In genomic region chr16:91301454-91301853, GRCm38 (mm10) we compare ENCODE assay signal across 17 mouse cellular contexts. TPM values are rescaled to one million over a fixed set of nuclear protein-coding genes. Genes with fewer than 3 reads are reported as not detected.
DNase-seq lines count a peak whose midpoint lies in the region; ATAC-seq and TF ChIP-seq lines count a peak whose summit lies in the region.
"Had no signal": no experiment of that assay in that cellular context is flagged by ENCODE, and none has a peak within 500 bp of the region (broad histone marks: within the 10 kb centered on the region; RNA-seq: fewer than 3 reads in every experiment).

No protein-coding gene starts in this region.

- peak overlapping the region; percentile 42 for H3K4me2 ChIP-seq in forebrain, embryonic 11.5 days (ENCODE audit: low read depth, low read length, severe bottlenecking)
- peak overlapping the region; percentile 40 for H3K4me2 ChIP-seq in hindbrain, embryonic 14.5 days (replicated peaks)
- peak overlapping the region; percentile 29 for H3K4me2 ChIP-seq in midbrain, postnatal 0 days (ENCODE audit: low read depth, low read length, poor library complexity, severe bottlenecking)
- H3K4me2 ChIP-seq: heart, embryonic 12.5 days; limb, embryonic 15.5 days; lung, embryonic 14.5 days had no signal

- H3K4me3 ChIP-seq in forebrain, embryonic 11.5 days (ENCODE audit: low read depth, low read length), result peak overlapping the region; percentile 12; the same call in 1 of the 2 replicates
- H3K4me3 ChIP-seq in hindbrain, embryonic 14.5 days (replicated peaks; ENCODE audit: low read length), result peak overlapping the region; percentile 13; the same call in 1 of the 2 replicates
- H3K4me3 ChIP-seq in midbrain, postnatal 0 days (ENCODE audit: low read depth, low read length), result peak overlapping the region; percentile 15
- H3K4me3 ChIP-seq in kidney, adult 2 months (ENCODE audit: insufficient read depth, low read depth, low read length), result no peak overlapping the region
- H3K4me3 ChIP-seq in gastrocnemius, adult 2 months, result no peak overlapping the region
- H3K4me3 ChIP-seq: erythroblast, embryonic 14.5 days; heart, embryonic 12.5 days; limb, embryonic 15.5 days had no signal

- DNase-seq in embryo, embryonic 11 days, result peak; percentile 51
- peak; percentile 74 for DNase-seq in forebrain, embryonic 11.5 days (ENCODE audit: low spot score)
- no peak for DNase-seq in hindbrain, embryonic 14.5 days (ENCODE audit: low spot score)
- peak; percentile 35 for DNase-seq in midbrain, postnatal 0 days (ENCODE audit: low spot score)
- DNase-seq in kidney, adult 2 months, result no peak
- DNase-seq in gastrocnemius, adult 2 months, result no peak
- no peak for DNase-seq in right cerebral cortex, adult 2 months (ENCODE audit: low spot score in 2 of 2)
- no peak for DNase-seq in heart, adult 18-20 months
- DNase-seq: cerebellum, adult 9-10 months; gastrocnemius, postnatal 25 days; lung, embryonic 14.5 days had no signal

- intact Hi-C loops in gastrocnemius, adult 2 months (cut with DNase I), result no loop called here

- ATAC-seq in forebrain, embryonic 11.5 days (replicated peaks; ENCODE audit: low FRiP score), result peak; percentile 81
- ATAC-seq in hindbrain, embryonic 14.5 days (ENCODE audit: low FRiP score), result no peak
- no peak for ATAC-seq in midbrain, postnatal 0 days (ENCODE audit: low FRiP score)

- no peaks in the 10 kb centered on the region for H3K36me3 ChIP-seq in forebrain, embryonic 11.5 days (ENCODE audit: control insufficient read depth, insufficient read depth, low read length)
- no peaks in the 10 kb centered on the region for H3K36me3 ChIP-seq in hindbrain, embryonic 14.5 days (replicated peaks; ENCODE audit: control insufficient read depth, insufficient read depth)
- no peaks in the 10 kb centered on the region for H3K36me3 ChIP-seq in midbrain, postnatal 0 days (ENCODE audit: insufficient read depth, low read length)
- H3K36me3 ChIP-seq in kidney, adult 2 months (ENCODE audit: control insufficient read depth, insufficient read depth, low read length), result no peaks in the 10 kb centered on the region
- H3K36me3 ChIP-seq: heart, embryonic 12.5 days; limb, embryonic 15.5 days had no signal

- H3K27me3 ChIP-seq in forebrain, embryonic 11.5 days (ENCODE audit: control insufficient read depth, insufficient read depth, low read length), result peaks cover 73% of the 10 kb centered on the region
- peaks cover 92% of the 10 kb centered on the region for H3K27me3 ChIP-seq in hindbrain, embryonic 14.5 days (ENCODE audit: control insufficient read depth, insufficient read depth, low read length)
- H3K27me3 ChIP-seq in midbrain, postnatal 0 days (ENCODE audit: insufficient read depth, low read length), result peaks cover 43% of the 10 kb centered on the region
- H3K27me3 ChIP-seq in kidney, adult 2 months (replicated peaks; ENCODE audit: control insufficient read depth, insufficient read depth, low read length), result no peaks in the 10 kb centered on the region

- H3K9ac ChIP-seq in forebrain, embryonic 11.5 days (ENCODE audit: low read length), result no peak overlapping the region; the same call in 1 of the 2 replicates
- no peak overlapping the region for H3K9ac ChIP-seq in hindbrain, embryonic 14.5 days
- no peak overlapping the region for H3K9ac ChIP-seq in midbrain, postnatal 0 days (replicated peaks; ENCODE audit: low read length, poor library complexity, severe bottlenecking)
- H3K9ac ChIP-seq: heart, embryonic 12.5 days; limb, embryonic 15.5 days; lung, embryonic 14.5 days had no signal

- TF ChIP-seq CTCF in midbrain, postnatal 0 days (IDR thresholded peaks at IDR 0.05), result no peak
- TF ChIP-seq CTCF in kidney, adult 2 months (conservative IDR thresholded peaks at IDR 0.05; ENCODE audit: insufficient read depth, insufficient read length, low read depth, low read length), result no peak
- TF ChIP-seq CTCF in gastrocnemius, adult 2 months (IDR thresholded peaks at IDR 0.05), result no peak

- H3K9me3 ChIP-seq in forebrain, embryonic 11.5 days (ENCODE audit: control insufficient read depth, low read length), result no peaks in the 10 kb centered on the region
- no peaks in the 10 kb centered on the region for H3K9me3 ChIP-seq in hindbrain, embryonic 14.5 days (ENCODE audit: control insufficient read depth, low read length)
- H3K9me3 ChIP-seq in midbrain, postnatal 0 days (ENCODE audit: low read length), result no peaks in the 10 kb centered on the region
- H3K9me3 ChIP-seq: heart, embryonic 12.5 days; limb, embryonic 15.5 days had no signal

- 0 out of 2 replicates have a peak overlapping the region, but pooled peaks have one; percentile 25 for H3K27ac ChIP-seq in forebrain, embryonic 11.5 days (ENCODE audit: low read depth, low read length)
- no peak overlapping the region for H3K27ac ChIP-seq in hindbrain, embryonic 14.5 days
- H3K27ac ChIP-seq in midbrain, postnatal 0 days (ENCODE audit: low read depth, low read length), result no peak overlapping the region
- no peak overlapping the region for H3K27ac ChIP-seq in kidney, adult 2 months (ENCODE audit: insufficient read depth, low read depth, low read length)
- no peak overlapping the region for H3K27ac ChIP-seq in gastrocnemius, adult 2 months
- H3K27ac ChIP-seq: kidney, postnatal 0 days; limb, embryonic 15.5 days had no signal

- H3K4me1 ChIP-seq in forebrain, embryonic 11.5 days (replicated peaks; ENCODE audit: control insufficient read depth, insufficient read depth, low read length), result peaks cover 29% of the 10 kb centered on the region
- peaks cover 16% of the 10 kb centered on the region for H3K4me1 ChIP-seq in hindbrain, embryonic 14.5 days (replicated peaks; ENCODE audit: control insufficient read depth, insufficient read depth, low read length)
- H3K4me1 ChIP-seq in midbrain, postnatal 0 days (ENCODE audit: insufficient read depth, low read length), result peaks cover 2% of the 10 kb centered on the region; the same call in 1 of the 2 replicates
- no peaks in the 10 kb centered on the region for H3K4me1 ChIP-seq in kidney, adult 2 months (ENCODE audit: control insufficient read depth, insufficient read depth, low read length)
- H3K4me1 ChIP-seq: heart, embryonic 12.5 days had no signal

- TF ChIP-seq POLR2A in kidney, adult 2 months (IDR thresholded peaks at IDR 0.05; ENCODE audit: low read depth, low read length), result no peak

- WGBS in forebrain, embryonic 11.5 days, result 5% methylated on average over 18 of the region's 18 CpGs
- 8% methylated on average over 18 of the region's 18 CpGs for WGBS in hindbrain, embryonic 14.5 days
- 8% methylated on average over 18 of the region's 18 CpGs for WGBS in midbrain, postnatal 0 days
- WGBS in kidney, adult 2 months, result 31% methylated on average over 18 of the region's 18 CpGs

RNA-seq across cellular contexts. Expression of gene Olig1, which starts 31.9 kb away (rescaled TPM):
- polyA plus RNA-seq in forebrain, embryonic 11.5 days (2014; fragmentation: Nextera tagmentation; extraction: Ambion mirVana), result 9.0 and 12.3 TPM in 2 replicates
- 93.4 and 118 TPM in 2 replicates for polyA plus RNA-seq in hindbrain, embryonic 14.5 days (2014; fragmentation: Nextera tagmentation; extraction: Ambion mirVana)
- total RNA-seq in midbrain, postnatal 0 days (2014; rRNA removed), result 153 and 196 TPM in 2 replicates
- polyA plus RNA-seq in midbrain, postnatal 0 days (2015; fragmentation: Nextera tagmentation; extraction: Ambion mirVana), result 167 and 180 TPM in 2 replicates
- polyA plus RNA-seq in kidney, adult 2 months (2012; rRNA removed), result 0.17 and 0.23 TPM in 2 replicates
- total RNA-seq in gastrocnemius, adult 2 months (2021), result not detected
- under 1 TPM in 1 of 2 experiments, not detected in 1; 0.18 TPM for total RNA-seq in heart, adult 18-20 months (2021)
- total RNA-seq: gastrocnemius, postnatal 25 days; megakaryocyte, adult 5-6 weeks; neutrophil, adult 5-6 weeks had no signal
- polyA plus RNA-seq: erythroblast, embryonic 14.5 days; heart, embryonic 12.5 days had no signal

Comparison
In these comparisons a context has a peak if more than half of its experiments do, and no peak if none do; other contexts are left out.
1. DNase-seq: peak in embryo, embryonic 11 days (single experiment), forebrain, embryonic 11.5 days (single experiment) and midbrain, postnatal 0 days (single experiment); none in hindbrain, embryonic 14.5 days (single experiment), kidney, adult 2 months (single experiment), gastrocnemius, adult 2 months (single experiment), right cerebral cortex, adult 2 months (0 of 2) and heart, adult 18-20 months (0 of 2).
2. H3K4me3 ChIP-seq: peak in forebrain, embryonic 11.5 days (single experiment), hindbrain, embryonic 14.5 days (single experiment) and midbrain, postnatal 0 days (single experiment); none in kidney, adult 2 months (single experiment) and gastrocnemius, adult 2 months (single experiment).
3. Peak in every context shown above with its lines, with median percentiles within 50 percentile points of each other: H3K4me2 ChIP-seq.